Mouse (Mus musculus) E14TG2a.4 (cell line): ENCODE results near the gene Dctn5.

Source experiments
- H3K27me3 ChIP-seq: 2 replicates; pipeline ENCODE4 v1.6.1; 2014; ENCODE audit warnings: low read length, control low read depth; ENCODE audit not compliant: insufficient read depth
- H3K36me3 ChIP-seq: 2 replicates; pipeline ENCODE4 v1.6.1; 2014; ENCODE audit warnings: low read length, control low read depth; ENCODE audit not compliant: insufficient read depth
- H3K4me1 ChIP-seq: replicated peaks from 2 replicates; pipeline ENCODE4 v1.6.1; 2014; ENCODE audit warnings: low read depth, low read length, control low read depth
- H3K4me3 ChIP-seq: replicated peaks from 2 replicates; pipeline ENCODE4 v1.5.1; 2014; ENCODE audit warnings: mild to moderate bottlenecking, low read length
- H3K9me3 ChIP-seq: 2 replicates; pipeline ENCODE4 v1.6.1; 2014; ENCODE audit warnings: low read length, control low read depth
- CTCF ChIP-seq: conservative IDR thresholded peaks from 2 replicates; pipeline ENCODE4 v1.5.1; 2014; ENCODE audit warnings: low read length
- NANOG ChIP-seq: IDR thresholded peaks from 2 replicates; pipeline ENCODE4 v1.6.1; 2014; ENCODE audit warnings: borderline replicate concordance, low read length, mixed read lengths
- POU5F1 ChIP-seq: IDR thresholded peaks from 2 replicates; pipeline ENCODE4 v1.6.1; 2014; ENCODE audit warnings: low read length, borderline replicate concordance

Gene Dctn5

GRCm38 (mm10) chr7:122108206-122108605 is 24.6 kb upstream of the Dctn5 start:
- no peak for TF ChIP-seq CTCF
- no peak for TF ChIP-seq NANOG
- no peak for TF ChIP-seq POU5F1

GRCm38 (mm10) chr7:122123518-122123917 is 9.3 kb upstream of the Dctn5 start:
- no peak for TF ChIP-seq POU5F1
- no peak for TF ChIP-seq CTCF
- TF ChIP-seq NANOG, result no peak
- H3K4me3 ChIP-seq, result no peak overlapping the region
- H3K9me3 ChIP-seq, result no peaks in the 10 kb centered on the region
- H3K4me1 ChIP-seq, result no peaks in the 10 kb centered on the region
- H3K27me3 ChIP-seq, result no peaks in the 10 kb centered on the region
- H3K36me3 ChIP-seq, result peaks cover 95% of the 10 kb centered on the region

More at GRCm38 (mm10) chr7:122108206-122108605, 24.6 kb upstream of the Dctn5 start:
- Histone ChIP-seq H3K36me3 (peaks cover 58% of the 10 kb centered on the region), H3K27me3 (no peaks in the 10 kb centered on the region), H3K4me1 (peaks cover 6% of the 10 kb centered on the region; the same call in 1 of the 2 replicates), H3K4me3 (no peak overlapping the region), H3K9me3 (no peaks in the 10 kb centered on the region)

GRCm38 (mm10) chr7:122125636-122126035 is 7.2 kb upstream of the Dctn5 start:
- no peaks in the 10 kb centered on the region for H3K9me3 ChIP-seq
- TF ChIP-seq CTCF, result peak; percentile 58
- TF ChIP-seq POU5F1, result no peak
- H3K4me1 ChIP-seq, result no peaks in the 10 kb centered on the region
- peaks cover 96% of the 10 kb centered on the region for H3K36me3 ChIP-seq
- H3K4me3 ChIP-seq, result no peak overlapping the region
- no peaks in the 10 kb centered on the region for H3K27me3 ChIP-seq

GRCm38 (mm10) chr7:122126946-122127345 is 5.9 kb upstream of the Dctn5 start:
- Histone ChIP-seq H3K27me3 (no peaks in the 10 kb centered on the region), H3K9me3 (no peaks in the 10 kb centered on the region), H3K4me1 (peaks cover 12% of the 10 kb centered on the region), H3K4me3 (no peak overlapping the region), H3K36me3 (peaks cover 83% of the 10 kb centered on the region)
- TF ChIP-seq NANOG, result no peak
- no peak for TF ChIP-seq POU5F1
- no peak for TF ChIP-seq CTCF

GRCm38 (mm10) chr7:122131834-122132233 is 1.0 kb upstream of the Dctn5 start:
- TF ChIP-seq CTCF (no peak), NANOG (no peak), POU5F1 (no peak)
- Histone ChIP-seq H3K9me3 (no peaks in the 10 kb centered on the region), H3K27me3 (no peaks in the 10 kb centered on the region), H3K36me3 (peaks cover 63% of the 10 kb centered on the region), H3K4me1 (peaks cover 21% of the 10 kb centered on the region), H3K4me3 (peak overlapping the region; percentile 97)

GRCm38 (mm10) chr7:122133338-122133625 is 441 bp downstream of the Dctn5 start:
- peaks cover 62% of the 10 kb centered on the region for H3K36me3 ChIP-seq
- H3K9me3 ChIP-seq, result no peaks in the 10 kb centered on the region
- peak overlapping the region; percentile 97 for H3K4me3 ChIP-seq
- no peaks in the 10 kb centered on the region for H3K27me3 ChIP-seq
- TF ChIP-seq POU5F1, result no peak
- TF ChIP-seq CTCF, result no peak
- TF ChIP-seq NANOG, result no peak
- peaks cover 21% of the 10 kb centered on the region for H3K4me1 ChIP-seq

GRCm38 (mm10) chr7:122135070-122135469 is 2.2 kb downstream of the Dctn5 start:
- peaks cover 62% of the 10 kb centered on the region for H3K36me3 ChIP-seq
- no peak overlapping the region for H3K4me3 ChIP-seq
- H3K4me1 ChIP-seq, result peaks cover 21% of the 10 kb centered on the region
- no peaks in the 10 kb centered on the region for H3K27me3 ChIP-seq
- H3K9me3 ChIP-seq, result no peaks in the 10 kb centered on the region
- TF ChIP-seq POU5F1, result no peak
- peak; percentile 73 for TF ChIP-seq CTCF
- no peak for TF ChIP-seq NANOG

GRCm38 (mm10) chr7:122137071-122137470 is 4.2 kb downstream of the Dctn5 start:
- Histone ChIP-seq H3K27me3 (no peaks in the 10 kb centered on the region), H3K4me3 (no peak overlapping the region), H3K4me1 (peaks cover 8% of the 10 kb centered on the region), H3K36me3 (peaks cover 78% of the 10 kb centered on the region), H3K9me3 (no peaks in the 10 kb centered on the region)
- no peak for TF ChIP-seq NANOG
- TF ChIP-seq POU5F1, result no peak
- TF ChIP-seq CTCF, result no peak

GRCm38 (mm10) chr7:122138190-122138589 is 5.3 kb downstream of the Dctn5 start:
- no peak overlapping the region for H3K4me3 ChIP-seq
- no peak for TF ChIP-seq NANOG
- TF ChIP-seq POU5F1, result no peak
- TF ChIP-seq CTCF, result no peak
- H3K4me1 ChIP-seq, result peaks cover 8% of the 10 kb centered on the region
- H3K27me3 ChIP-seq, result no peaks in the 10 kb centered on the region
- peaks cover 89% of the 10 kb centered on the region for H3K36me3 ChIP-seq
- no peaks in the 10 kb centered on the region for H3K9me3 ChIP-seq
